Mouse (Mus musculus) neural tube, embryonic 14.5 days (tissue): ENCODE results near the gene Crtc2. TPM values are rescaled to one million over a fixed set of nuclear protein-coding genes. Genes with fewer than 3 reads are reported as not detected.

Source experiments
- ATAC-seq: fragments of 200-750 bp; cut with Nextera tagmentation; 2 replicates; pipeline ENCODE4 v1.8.0; 2017; ENCODE audit warnings: low read depth, mild to moderate bottlenecking, moderate TSS enrichment, moderate library complexity
- H3K27ac ChIP-seq: fragments of 300-500 bp; sonication (generic); 2 replicates; pipeline ENCODE4 v1.5.1; 2014; ENCODE audit warnings: low read depth, mild to moderate bottlenecking, control low read depth, low read length, moderate library complexity, mixed read lengths
- H3K27me3 ChIP-seq: fragments of 300-500 bp; sonication (generic); 2 replicates; pipeline ENCODE4 v1.6.1; 2014; ENCODE audit warnings: low read length; ENCODE audit not compliant: control insufficient read depth, insufficient read depth
- H3K36me3 ChIP-seq: fragments of 300-500 bp; sonication (generic); 2 replicates; pipeline ENCODE4 v1.6.1; 2014; ENCODE audit warnings: low read length, mixed read lengths; ENCODE audit not compliant: control insufficient read depth, insufficient read depth
- H3K4me1 ChIP-seq: fragments of 300-500 bp; sonication (generic); 2 replicates; pipeline ENCODE4 v1.6.1; 2014; ENCODE audit warnings: low read length; ENCODE audit not compliant: control insufficient read depth, insufficient read depth
- H3K4me2 ChIP-seq: fragments of 300-500 bp; sonication (generic); 2 replicates; pipeline ENCODE4 v1.6.1; 2014; ENCODE audit warnings: mild to moderate bottlenecking, low read depth, low read length, control low read depth
- H3K4me3 ChIP-seq: fragments of 300-500 bp; sonication (generic); 2 replicates; pipeline ENCODE4 v1.5.1; 2014; ENCODE audit warnings: low read depth, low read length, control low read depth, mixed read lengths
- H3K9ac ChIP-seq: fragments of 300-500 bp; sonication (generic); replicated peaks from 2 replicates; pipeline ENCODE4 v1.6.1; 2014; ENCODE audit warnings: low read depth, mild to moderate bottlenecking, control low read depth, low read length, mixed read lengths
- H3K9me3 ChIP-seq: fragments of 300-500 bp; sonication (generic); 2 replicates; pipeline ENCODE4 v1.6.1; 2016; ENCODE audit warnings: low read length; ENCODE audit not compliant: control insufficient read depth
- WGBS: fragments of 180-500 bp; shearing (Covaris S2); extraction: QIAGEN DNeasy Blood & Tissue Kit; methylation state at CpG from one replicate; pipeline ENCODE4 v1.1.7; 2014; 5-methylcytosine and 5-hydroxymethylcytosine counted together
- polyA plus RNA-seq: library from polyadenylated mRNA; unstranded; fragments of >200 nt; fragmentation: Nextera tagmentation; extraction: Ambion mirVana; gene quantifications from 2 replicates; pipeline ENCODE4 v1.2.1, GENCODE M21; 2014

Gene Crtc2
- polyA plus RNA-seq, 1 experiment from 2014 or later = 11.6 TPM

DNA sequence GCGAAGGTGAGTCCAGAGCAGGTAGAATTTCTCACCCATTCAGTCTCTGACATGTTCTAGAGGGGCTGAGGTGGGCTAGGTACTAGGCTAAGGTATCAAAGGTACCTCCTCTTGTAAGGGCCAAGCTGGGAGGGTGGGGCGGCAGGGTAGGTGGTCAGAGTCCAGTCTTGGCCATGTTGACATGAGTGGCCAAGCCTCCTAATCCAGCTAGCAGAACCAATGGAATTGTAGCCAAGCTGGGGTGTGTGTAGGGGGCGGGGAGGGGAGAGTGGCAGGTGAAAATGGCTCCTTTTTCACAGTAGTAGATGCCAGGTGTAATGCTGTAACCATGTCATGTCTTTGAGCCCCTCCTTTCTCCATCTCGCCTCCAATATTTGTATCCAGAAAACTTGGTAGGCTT lies 4.6 kb downstream of the Crtc2 start:
- 96% methylated on average over 4 of the region's 4 CpGs for WGBS
- no peak overlapping the region for H3K27ac ChIP-seq

DNA sequence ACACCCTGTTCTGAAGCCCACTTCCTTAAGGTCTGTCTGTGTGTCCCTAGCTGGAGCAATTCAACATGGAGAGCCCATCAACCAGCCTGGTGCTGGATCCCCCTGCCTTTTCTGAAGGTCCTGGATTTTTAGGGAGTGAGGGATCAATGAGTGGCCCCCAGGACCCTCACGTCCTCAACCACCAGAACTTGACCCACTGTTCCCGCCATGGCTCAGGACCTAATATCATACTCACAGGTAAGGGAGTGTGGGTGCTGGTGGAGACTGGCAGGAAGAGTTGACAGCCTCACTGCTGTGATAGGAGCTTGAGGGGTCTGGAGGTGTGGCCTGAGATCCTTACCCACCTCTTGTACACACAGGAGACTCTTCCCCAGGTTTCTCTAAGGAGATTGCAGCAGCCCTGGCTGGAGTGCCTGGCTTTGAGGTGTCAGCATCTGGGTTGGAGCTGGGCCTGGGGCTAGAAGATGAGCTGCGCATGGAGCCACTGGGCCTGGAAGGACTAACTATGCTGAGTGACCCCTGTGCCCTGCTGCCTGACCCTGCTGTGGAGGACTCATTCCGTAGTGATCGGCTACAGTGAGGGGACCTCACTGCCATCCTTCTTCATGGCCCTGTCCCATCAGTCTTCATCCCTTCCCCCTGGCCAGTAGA lies 9.3 kb downstream of the Crtc2 start:
- ATAC-seq = no peak
- H3K9me3 ChIP-seq = no peaks in the 10 kb centered on the region
- H3K9ac ChIP-seq = no peak overlapping the region
- peaks cover 7% of the 10 kb centered on the region for H3K4me1 ChIP-seq
- no peak overlapping the region for H3K4me3 ChIP-seq
- no peak overlapping the region for H3K27ac ChIP-seq
- no peaks in the 10 kb centered on the region for H3K27me3 ChIP-seq
- H3K4me2 ChIP-seq = no peak overlapping the region
- H3K36me3 ChIP-seq = peaks cover 47% of the 10 kb centered on the region
- 96% methylated on average over 5 of the region's 5 CpGs for WGBS

More for the DNA sequence above, 4.6 kb downstream of the Crtc2 start:
- H3K4me3 ChIP-seq = no peak overlapping the region
- no peaks in the 10 kb centered on the region for H3K27me3 ChIP-seq
- peaks cover 7% of the 10 kb centered on the region for H3K4me1 ChIP-seq
- H3K4me2 ChIP-seq = no peak overlapping the region
- peaks cover 50% of the 10 kb centered on the region for H3K36me3 ChIP-seq
- no peaks in the 10 kb centered on the region for H3K9me3 ChIP-seq
- ATAC-seq = no peak
- no peak overlapping the region for H3K9ac ChIP-seq

DNA sequence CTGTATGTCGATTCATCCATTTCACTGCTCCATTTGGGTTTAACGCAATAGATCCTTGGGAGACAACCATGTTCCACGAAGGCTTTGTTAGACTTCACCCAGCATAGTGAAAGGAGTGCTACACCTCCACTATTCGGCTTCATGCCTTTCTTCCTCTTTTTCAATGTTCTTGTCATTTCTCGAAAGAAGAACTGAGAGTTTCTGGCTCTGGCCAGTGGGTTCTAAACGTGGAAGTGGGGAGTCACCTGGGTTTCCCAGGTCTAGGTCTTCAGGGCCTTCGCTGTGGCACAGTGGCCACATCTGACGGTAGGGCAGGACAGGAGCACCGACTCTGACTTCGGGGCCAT lies 10.7 kb downstream of the Crtc2 start:
- Histone ChIP-seq H3K27me3 (no peaks in the 10 kb centered on the region), H3K9ac (peak overlapping the region; percentile 93), H3K36me3 (peaks cover 36% of the 10 kb centered on the region), H3K9me3 (no peaks in the 10 kb centered on the region), H3K4me1 (peaks cover 7% of the 10 kb centered on the region), H3K27ac (peak overlapping the region; percentile 93), H3K4me3 (peak overlapping the region; percentile 86), H3K4me2 (peak overlapping the region; percentile 65)
- ATAC-seq = no peak
- WGBS = 37% methylated on average over 10 of the region's 10 CpGs

DNA sequence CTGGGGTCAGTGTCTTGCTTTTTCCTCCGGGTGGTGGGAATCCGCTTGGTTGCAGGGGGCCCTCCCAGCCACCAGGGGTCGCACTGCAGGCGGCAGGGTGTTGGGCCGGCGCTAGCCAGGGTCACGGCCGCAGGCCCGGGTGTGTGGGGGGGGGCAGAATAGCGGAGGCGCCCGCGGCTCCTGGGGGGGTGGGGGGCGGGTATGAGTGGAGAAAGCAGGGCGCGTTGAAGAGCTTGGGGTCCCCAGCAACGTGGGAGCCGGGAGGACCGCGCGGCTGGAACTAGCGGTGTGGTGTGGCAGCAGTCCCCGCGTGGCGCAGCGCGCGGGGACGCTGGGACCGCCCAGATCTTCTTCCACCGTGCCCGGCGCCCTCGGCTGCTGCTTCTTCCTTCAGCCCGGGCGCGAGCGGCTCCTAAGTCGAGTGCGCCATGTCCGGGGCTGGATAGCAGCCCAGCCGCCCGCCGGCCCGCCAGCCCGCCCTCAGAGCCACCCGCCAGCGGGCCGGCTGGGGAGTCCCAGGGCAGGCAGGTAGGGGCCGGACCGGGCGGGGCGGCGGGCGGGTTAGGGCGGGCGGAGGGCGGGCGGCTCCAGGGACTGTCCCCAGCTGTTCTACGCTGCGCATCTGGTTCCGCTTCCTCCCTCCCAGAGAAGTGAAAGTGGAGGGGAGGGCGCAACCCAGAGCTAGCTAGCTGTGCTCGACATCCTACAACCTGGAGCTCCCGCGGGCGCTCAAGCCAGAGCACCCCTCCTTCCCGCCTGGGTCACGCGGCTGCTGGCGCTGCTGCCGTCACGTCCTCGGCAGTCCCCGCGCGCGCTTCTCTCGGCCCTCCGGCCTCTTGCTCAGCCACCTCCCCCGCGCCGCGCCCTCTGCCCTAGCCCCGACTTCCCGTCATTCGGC lies 11.3 kb downstream of the Crtc2 start, which contains the start of gene Dennd4b:
Gene Dennd4b (plus strand): TSS at position 152 of the 898 bp plus-strand sequence.
- peaks cover 29% of the 10 kb centered on the region for H3K36me3 ChIP-seq
- peak within 1 kb of the TSS; percentile 86 for H3K4me3 ChIP-seq
- under 1% methylated on average over 49 of the region's 87 CpGs for WGBS
- peak; percentile 82 for ATAC-seq
- H3K4me2 ChIP-seq = peak within 1 kb of the TSS; percentile 65
- peaks cover 7% of the 10 kb centered on the region for H3K4me1 ChIP-seq
- H3K27ac ChIP-seq = peak within 1 kb of the TSS; percentile 93
- H3K27me3 ChIP-seq = no peaks in the 10 kb centered on the region
- H3K9ac ChIP-seq = peak within 1 kb of the TSS; percentile 93
- H3K9me3 ChIP-seq = no peaks in the 10 kb centered on the region

DNA sequence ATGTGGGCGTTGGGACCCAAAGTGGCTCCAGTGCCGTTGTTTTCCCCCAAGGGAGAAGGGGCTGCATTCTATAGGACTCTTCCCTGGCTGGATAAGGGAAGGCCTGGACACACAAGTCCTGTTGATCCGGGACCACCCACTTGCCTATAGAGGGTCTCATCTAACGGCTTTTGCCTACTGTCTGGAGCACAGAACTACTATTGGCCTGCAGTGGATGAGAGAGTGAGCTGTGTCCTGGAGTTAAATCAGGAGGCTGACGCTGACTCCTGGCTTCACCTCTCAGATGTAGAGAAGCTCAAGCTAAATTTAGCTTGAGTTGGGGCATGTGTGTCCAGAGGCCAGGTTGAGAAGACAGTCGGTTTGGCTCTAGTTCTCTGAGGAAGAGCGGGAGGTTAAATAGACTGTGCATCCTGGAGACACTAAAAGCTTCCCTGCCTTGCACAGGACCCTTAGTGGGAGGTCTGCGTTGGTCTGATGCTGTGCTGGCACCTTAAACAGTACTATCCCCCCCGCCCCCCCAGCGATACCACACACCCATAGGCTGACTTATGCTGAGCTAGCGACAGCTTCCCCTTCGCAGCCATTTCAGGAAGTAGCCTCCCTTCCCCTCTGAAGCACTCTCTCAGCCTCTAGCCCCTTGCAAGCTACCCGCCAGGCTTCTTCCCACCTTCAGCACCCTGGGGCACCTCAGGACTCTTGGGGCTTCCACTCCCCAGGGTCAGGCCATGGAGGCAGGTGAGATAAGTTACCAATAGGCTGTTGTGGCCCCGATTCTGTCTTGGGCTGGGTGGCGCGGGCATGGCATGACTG lies 12.2 kb downstream of the Crtc2 start:
- H3K9ac ChIP-seq = peak overlapping the region; percentile 93
- no peaks in the 10 kb centered on the region for H3K27me3 ChIP-seq
- WGBS = 26% methylated on average over 16 of the region's 16 CpGs
- no peaks in the 10 kb centered on the region for H3K9me3 ChIP-seq
- peak overlapping the region; percentile 65 for H3K4me2 ChIP-seq
- peak overlapping the region; percentile 86 for H3K4me3 ChIP-seq
- peaks cover 26% of the 10 kb centered on the region for H3K36me3 ChIP-seq
- H3K27ac ChIP-seq = peak overlapping the region; percentile 93
- ATAC-seq = peak; percentile 39
- H3K4me1 ChIP-seq = peaks cover 7% of the 10 kb centered on the region

DNA sequence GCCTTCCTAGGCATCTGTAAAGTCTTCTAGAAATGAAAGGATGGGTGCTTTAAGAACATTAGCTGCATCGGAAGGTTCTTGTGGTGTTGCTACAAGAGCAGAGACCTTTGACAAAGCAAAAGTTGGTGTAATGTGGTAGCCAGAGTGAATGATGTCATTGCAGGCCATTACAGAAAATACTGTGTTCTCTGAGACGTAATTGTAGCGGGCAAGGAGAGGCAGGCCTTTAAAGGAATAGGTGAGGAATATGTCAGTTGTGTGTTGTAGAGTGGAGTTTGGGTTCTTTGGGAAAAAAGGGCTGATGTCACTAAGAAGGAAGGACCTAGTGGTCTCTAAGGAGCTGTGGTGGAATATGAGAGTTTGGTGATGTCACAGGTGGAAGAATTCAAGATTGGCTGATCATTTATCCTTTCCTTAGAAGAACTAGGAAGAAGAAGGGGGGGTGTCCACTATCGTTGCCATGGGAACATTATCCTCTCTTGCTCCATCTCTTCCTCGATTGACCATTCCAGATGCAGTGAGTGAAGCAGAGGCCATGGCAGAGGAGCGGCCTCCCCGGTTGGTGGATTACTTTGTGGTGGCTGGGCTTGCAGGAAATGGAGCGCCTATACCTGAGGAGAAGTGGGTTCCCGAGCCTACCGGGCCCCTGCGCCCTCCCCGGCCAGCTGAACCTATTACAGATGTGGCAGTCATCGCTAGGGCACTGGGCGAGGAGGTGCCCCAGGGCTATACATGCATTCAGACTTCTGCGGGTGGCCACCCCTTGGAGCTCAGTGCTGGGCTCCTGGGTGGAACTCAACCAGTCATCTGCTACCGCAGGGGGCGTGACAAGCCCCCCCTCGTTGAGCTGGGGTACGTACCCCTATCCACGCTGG lies 13.2 kb downstream of the Crtc2 start:
- H3K27me3 ChIP-seq = no peaks in the 10 kb centered on the region
- no peak overlapping the region for H3K9ac ChIP-seq
- H3K27ac ChIP-seq = no peak overlapping the region
- H3K4me1 ChIP-seq = peaks cover 7% of the 10 kb centered on the region
- H3K4me3 ChIP-seq = no peak overlapping the region
- no peaks in the 10 kb centered on the region for H3K9me3 ChIP-seq
- WGBS = 94% methylated on average over 20 of the region's 20 CpGs
- peaks cover 21% of the 10 kb centered on the region for H3K36me3 ChIP-seq
- no peak overlapping the region for H3K4me2 ChIP-seq
- no peak for ATAC-seq

DNA sequence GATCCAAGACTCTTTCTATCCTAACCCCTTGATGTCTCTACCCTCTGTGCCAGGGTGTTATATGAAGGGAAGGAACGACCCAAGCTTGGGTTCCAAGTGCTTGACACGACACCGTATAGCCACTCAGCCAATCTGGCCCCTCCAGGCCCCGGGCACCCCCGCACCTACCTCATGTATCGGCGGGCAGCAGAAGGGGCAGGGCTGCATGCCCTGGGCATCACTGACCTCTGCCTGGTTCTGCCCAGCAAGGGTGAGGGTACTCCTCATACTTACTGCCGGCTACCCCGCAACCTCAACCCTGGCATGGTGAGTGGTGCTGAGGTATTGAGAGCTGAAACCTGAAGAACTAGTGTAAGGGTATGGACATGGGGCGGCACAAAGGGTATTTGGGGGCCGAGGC lies 14.2 kb downstream of the Crtc2 start:
- Histone ChIP-seq H3K27ac (no peak overlapping the region), H3K9me3 (no peaks in the 10 kb centered on the region), H3K36me3 (peaks cover 23% of the 10 kb centered on the region), H3K4me1 (peaks cover 7% of the 10 kb centered on the region), H3K4me2 (no peak overlapping the region), H3K4me3 (no peak overlapping the region), H3K27me3 (no peaks in the 10 kb centered on the region), H3K9ac (no peak overlapping the region)
- 95% methylated on average over 11 of the region's 11 CpGs for WGBS
- ATAC-seq = no peak

DNA sequence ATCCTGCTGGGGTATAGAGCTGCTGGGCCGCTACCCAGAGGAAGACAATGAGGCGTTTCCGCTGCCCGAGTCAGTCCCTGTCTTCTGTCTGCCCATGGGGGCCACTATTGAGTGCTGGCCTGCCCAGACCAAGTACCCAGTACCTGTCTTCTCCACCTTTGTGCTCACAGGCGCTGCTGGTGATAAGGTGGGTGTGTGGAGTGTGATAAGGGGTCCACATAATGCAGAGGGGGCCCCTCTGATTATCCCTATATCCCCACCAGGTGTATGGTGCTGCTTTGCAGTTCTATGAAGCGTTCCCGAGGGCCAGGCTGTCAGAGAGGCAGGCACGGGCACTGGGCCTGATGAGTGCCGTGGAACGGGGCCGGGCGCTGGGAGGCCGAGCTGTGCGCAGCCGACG lies 15.0 kb downstream of the Crtc2 start:
- no peaks in the 10 kb centered on the region for H3K27me3 ChIP-seq
- 90% methylated on average over 16 of the region's 16 CpGs for WGBS
- no peak overlapping the region for H3K4me2 ChIP-seq
- no peaks in the 10 kb centered on the region for H3K9me3 ChIP-seq
- H3K27ac ChIP-seq = no peak overlapping the region
- H3K36me3 ChIP-seq = peaks cover 15% of the 10 kb centered on the region; the same call in 1 of the 2 replicates
- H3K9ac ChIP-seq = no peak overlapping the region
- no peak overlapping the region for H3K4me3 ChIP-seq
- H3K4me1 ChIP-seq = peaks cover 7% of the 10 kb centered on the region
- ATAC-seq = no peak
